Mouse (Mus musculus) liver, adult 2 months (tissue): ENCODE data around the gene Rad51b. TPM values are rescaled to one million over a fixed set of nuclear protein-coding genes. Genes with fewer than 3 reads are reported as not detected.
A peak's percentile ranks its signal among the peaks of the same experiment; 100 is the strongest.

Experiments used
- DNase-seq: peaks from one replicate; pipeline ENCODE4 v3.0.0-alpha.2; 2011; ENCODE audit warnings: low read depth, low spot score; ENCODE audit errors: extremely low read depth
- H3K27ac ChIP-seq: fragments of 200-500 bp; replicated peaks from 2 replicates; pipeline ENCODE4 v1.5.1; 2012; ENCODE audit warnings: low read depth, mild to moderate bottlenecking, control low read depth, inconsistent platforms, low read length; ENCODE audit not compliant: insufficient read depth
- H3K27me3 ChIP-seq: fragments of 200-500 bp; 2 replicates; pipeline ENCODE4 v1.6.1; 2012; ENCODE audit warnings: mild to moderate bottlenecking, moderate library complexity, low read length, inconsistent platforms; ENCODE audit not compliant: control insufficient read depth, insufficient read depth
- H3K36me3 ChIP-seq: fragments of 200-500 bp; 2 replicates; pipeline ENCODE4 v1.6.1; 2012; ENCODE audit warnings: low read length, inconsistent platforms; ENCODE audit not compliant: control insufficient read depth, insufficient read depth
- H3K4me1 ChIP-seq: fragments of 200-500 bp; 2 replicates; pipeline ENCODE4 v1.6.1; 2011; ENCODE audit warnings: low read length; ENCODE audit not compliant: control insufficient read depth, insufficient read depth
- H3K4me3 ChIP-seq: fragments of 200-500 bp; 2 replicates; pipeline ENCODE4 v1.5.1; 2011; ENCODE audit warnings: low read depth, mild to moderate bottlenecking, control low read depth, low read length, moderate library complexity; ENCODE audit not compliant: insufficient read depth
- H3K79me2 ChIP-seq: fragments of 200-500 bp; 2 replicates; pipeline ENCODE4 v1.6.1; 2012; ENCODE audit warnings: inconsistent platforms, mild to moderate bottlenecking, low read length, moderate library complexity; ENCODE audit not compliant: control insufficient read depth, insufficient read depth
- H3K9ac ChIP-seq: fragments of 200-500 bp; 2 replicates; pipeline ENCODE4 v1.6.1; 2012; ENCODE audit warnings: low read depth, mild to moderate bottlenecking, control low read depth, inconsistent platforms, low read length
- CTCF ChIP-seq: fragments of 200-500 bp; IDR thresholded peaks from 2 replicates; pipeline ENCODE4 v1.5.1; 2011; ENCODE audit warnings: low read depth, low read length, control low read depth
- POLR2A ChIP-seq: fragments of 200-500 bp; IDR thresholded peaks from 2 replicates; pipeline ENCODE4 v1.6.1; 2011; ENCODE audit warnings: low read length, control low read depth; ENCODE audit not compliant: insufficient read depth; ENCODE audit errors: extremely low read depth
- WGBS: fragments of 180-500 bp; shearing (Covaris S2); methylation state at CpG from one replicate; pipeline ENCODE4 v1.1.7; 2018; 5-methylcytosine and 5-hydroxymethylcytosine counted together
- polyA plus RNA-seq: library from polyadenylated mRNA; depleted of rRNA; stranded (reverse); fragments of >200 nt; gene quantifications from 2 replicates; pipeline ENCODE4 v1.2.3, GENCODE M21; 2012
- total RNA-seq: library from RNA; depleted of rRNA; stranded (reverse); fragments of >200 nt; gene quantifications from 2 replicates; pipeline ENCODE4 v1.2.3, GENCODE M21; 2014

Gene Rad51b
- total and polyA plus RNA-seq, 2 experiments = 0.55 to 1.7 TPM

DNA sequence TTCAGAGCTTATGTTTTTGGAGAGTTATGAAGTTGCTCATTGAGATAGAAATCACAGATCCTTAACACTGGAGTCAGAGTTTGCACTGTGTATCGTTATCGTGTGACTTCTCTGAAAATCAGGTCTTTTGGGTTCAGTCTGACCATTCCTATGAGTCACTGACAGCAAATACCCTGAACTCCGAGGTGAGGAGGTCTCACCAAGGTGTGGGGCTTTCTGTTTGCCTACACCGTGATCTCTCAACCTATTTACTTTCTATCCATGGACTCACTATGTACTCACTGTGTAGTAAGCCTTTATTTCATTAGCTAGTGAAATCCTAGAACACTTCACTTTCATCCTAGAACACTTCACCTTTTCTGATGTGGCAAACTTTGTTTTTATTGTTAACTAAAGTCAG lies 34.6 kb downstream of the Rad51b start:
- no peak overlapping the region for H3K4me3 ChIP-seq
- WGBS = 43% methylated on average over 4 of the region's 4 CpGs

DNA sequence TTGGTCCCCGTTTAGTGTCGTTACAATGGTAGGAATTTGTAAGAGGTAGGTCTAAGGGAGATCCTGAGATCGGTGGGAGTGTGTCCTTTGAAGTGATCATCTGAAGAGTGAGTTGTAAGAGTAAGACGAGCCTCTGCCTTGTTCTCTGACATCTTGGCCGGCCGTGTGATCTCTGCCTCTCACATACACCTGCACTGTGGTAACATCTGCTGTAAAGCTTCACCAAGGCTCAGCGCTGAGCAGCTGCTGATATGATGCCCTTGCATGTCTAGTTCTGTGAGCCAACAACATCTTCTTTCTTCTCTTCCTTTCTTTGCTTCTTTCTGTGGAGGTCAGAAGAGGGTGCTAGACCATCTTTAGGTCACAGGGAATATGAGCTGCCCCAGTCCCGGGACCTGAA lies 41.7 kb downstream of the Rad51b start:
- WGBS = 92% methylated on average over 8 of the region's 8 CpGs
- Histone ChIP-seq H3K27ac (no peak overlapping the region), H3K79me2 (no peaks in the 10 kb centered on the region), H3K4me1 (no peaks in the 10 kb centered on the region), H3K36me3 (no peaks in the 10 kb centered on the region), H3K4me3 (no peak overlapping the region), H3K27me3 (no peaks in the 10 kb centered on the region), H3K9ac (no peak overlapping the region)
- no peak for DNase-seq
- no peak for TF ChIP-seq CTCF
- TF ChIP-seq POLR2A = no peak

More for the DNA sequence above, 34.6 kb downstream of the Rad51b start:
- no peaks in the 10 kb centered on the region for H3K36me3 ChIP-seq
- no peak overlapping the region for H3K27ac ChIP-seq
- no peak overlapping the region for H3K9ac ChIP-seq
- no peaks in the 10 kb centered on the region for H3K79me2 ChIP-seq
- DNase-seq = no peak
- H3K27me3 ChIP-seq = no peaks in the 10 kb centered on the region
- TF ChIP-seq CTCF (no peak), POLR2A (no peak)
- H3K4me1 ChIP-seq = no peaks in the 10 kb centered on the region

DNA sequence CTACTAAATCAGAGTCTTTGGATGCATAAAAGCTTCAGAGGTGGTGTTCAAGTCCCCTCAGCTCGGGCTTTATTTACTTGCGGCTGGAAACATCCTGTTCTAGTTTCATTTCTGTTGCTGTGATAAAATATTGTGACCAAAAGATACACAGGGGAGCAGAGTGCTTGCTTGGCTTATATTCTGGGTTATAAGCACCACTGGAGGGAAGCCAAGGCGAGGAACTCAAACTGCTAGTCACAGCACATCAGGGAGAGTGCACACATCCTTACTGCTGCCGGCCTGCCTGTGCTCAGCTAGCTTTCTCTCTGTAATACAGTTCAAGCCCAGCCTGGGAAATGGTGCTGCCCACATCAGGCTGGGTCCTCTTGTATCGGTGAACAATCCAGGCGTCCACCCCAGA lies 43.4 kb downstream of the Rad51b start:
- no peak overlapping the region; the same call in 1 of the 2 replicates for H3K27ac ChIP-seq
- H3K9ac ChIP-seq = no peak overlapping the region
- no peak overlapping the region for H3K4me3 ChIP-seq
- 72% methylated on average over 6 of the region's 6 CpGs for WGBS
- H3K27me3 ChIP-seq = no peaks in the 10 kb centered on the region
- no peaks in the 10 kb centered on the region for H3K4me1 ChIP-seq
- no peak for TF ChIP-seq CTCF
- TF ChIP-seq POLR2A = no peak
- H3K79me2 ChIP-seq = no peaks in the 10 kb centered on the region
- H3K36me3 ChIP-seq = no peaks in the 10 kb centered on the region
- DNase-seq = peak; percentile 40

DNA sequence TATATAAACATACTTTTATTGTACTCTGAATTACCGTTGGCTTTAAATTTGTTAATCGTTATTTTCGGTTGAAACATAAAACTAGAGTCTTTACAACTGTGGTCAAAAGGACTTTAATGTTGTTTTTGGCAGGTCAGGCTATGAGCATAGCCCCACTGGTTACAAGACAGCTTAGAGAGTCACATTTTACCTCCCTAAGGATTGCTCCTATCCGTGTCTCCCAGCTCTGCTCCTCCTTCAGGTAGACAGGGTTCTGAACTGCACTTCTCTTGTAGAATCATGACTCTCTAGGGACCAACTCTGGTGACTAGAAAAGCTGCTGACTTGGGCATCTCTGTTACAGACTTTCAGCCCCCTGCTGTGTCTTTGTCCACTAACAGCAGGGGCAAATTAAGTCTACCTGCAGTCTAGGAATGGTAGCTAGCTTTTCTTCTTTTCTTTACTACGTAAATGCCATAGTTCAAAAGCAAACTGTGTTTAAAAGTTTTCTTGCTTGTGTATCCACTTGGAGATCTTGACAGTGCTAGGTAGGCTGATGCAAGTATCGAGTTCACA lies 44.3 kb downstream of the Rad51b start:
- Histone ChIP-seq H3K27me3 (no peaks in the 10 kb centered on the region), H3K4me1 (no peaks in the 10 kb centered on the region), H3K4me3 (no peak overlapping the region), H3K9ac (no peak overlapping the region), H3K79me2 (no peaks in the 10 kb centered on the region), H3K27ac (no peak overlapping the region), H3K36me3 (no peaks in the 10 kb centered on the region)
- 90% methylated on average over 6 of the region's 6 CpGs for WGBS
- DNase-seq = no peak
- TF ChIP-seq POLR2A = no peak
- no peak for TF ChIP-seq CTCF

DNA sequence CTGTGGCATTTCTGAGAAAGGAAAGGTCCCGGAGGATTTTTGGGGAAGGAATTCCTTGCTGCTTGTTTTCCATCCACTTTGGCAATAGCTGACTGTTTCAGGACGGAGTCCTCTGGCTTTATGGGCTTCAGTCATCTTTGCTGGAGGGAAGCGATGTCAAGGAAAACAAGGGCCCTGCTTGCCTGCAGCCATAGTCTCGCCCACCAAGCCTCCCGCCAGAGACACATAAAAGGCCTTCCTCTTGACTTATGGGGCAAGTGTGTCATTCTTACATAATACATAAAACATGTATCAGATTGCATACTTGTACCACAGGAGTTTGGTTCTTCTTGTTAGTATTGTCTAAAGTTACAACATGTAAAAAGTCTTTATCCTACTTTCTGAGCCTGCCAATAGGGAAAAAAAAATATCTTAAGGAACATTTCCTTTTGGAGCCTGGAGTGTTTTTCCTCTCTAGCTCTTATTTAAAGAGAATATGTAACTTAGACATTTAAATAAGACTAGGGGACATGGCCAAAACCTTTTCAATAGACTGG lies 49.2 kb downstream of the Rad51b start:
- no peak overlapping the region for H3K4me3 ChIP-seq
- no peaks in the 10 kb centered on the region for H3K79me2 ChIP-seq
- no peak overlapping the region for H3K9ac ChIP-seq
- TF ChIP-seq CTCF (no peak), POLR2A (no peak)
- H3K36me3 ChIP-seq = no peaks in the 10 kb centered on the region
- H3K27ac ChIP-seq = no peak overlapping the region
- H3K27me3 ChIP-seq = no peaks in the 10 kb centered on the region
- peaks cover 1% of the 10 kb centered on the region for H3K4me1 ChIP-seq
- DNase-seq = no peak
- WGBS = 94% methylated on average over 5 of the region's 5 CpGs

DNA sequence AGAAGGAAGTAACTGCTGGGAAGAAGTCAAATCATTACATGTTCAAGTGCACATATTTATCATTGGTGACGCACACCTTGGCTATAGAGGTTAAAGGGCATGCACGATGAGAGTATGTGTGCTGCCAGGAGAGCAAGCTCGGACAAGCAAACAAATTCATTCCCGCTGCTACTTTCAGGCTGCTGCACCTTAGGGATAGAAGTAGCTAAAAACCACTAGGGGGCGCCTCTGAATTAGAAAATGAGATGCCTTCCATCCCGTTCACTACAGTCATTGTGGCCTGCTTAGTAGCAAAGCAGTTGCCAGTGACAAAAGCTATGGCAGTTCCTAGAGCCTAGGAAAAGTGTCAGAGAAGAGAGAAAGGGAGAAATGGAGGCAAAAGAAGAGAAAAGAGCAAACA lies 50.6 kb downstream of the Rad51b start:
- DNase-seq = peak; percentile 79
- Histone ChIP-seq H3K27me3 (no peaks in the 10 kb centered on the region), H3K79me2 (no peaks in the 10 kb centered on the region), H3K4me1 (peaks cover 5% of the 10 kb centered on the region), H3K36me3 (no peaks in the 10 kb centered on the region), H3K27ac (no peak overlapping the region), H3K4me3 (no peak overlapping the region), H3K9ac (no peak overlapping the region)
- WGBS = 4% methylated on average over 6 of the region's 6 CpGs
- TF ChIP-seq CTCF (peak; percentile 30), POLR2A (no peak)
